Mouse (Mus musculus): ENCODE data around the gene Npas1.

- no peak for TF ChIP-seq CTCF (IDR thresholded peaks at IDR 0.05; ENCODE audit: borderline replicate concordance, control insufficient read depth, extremely low read depth, insufficient read depth, low read length, poor library complexity)
- no peak for TF ChIP-seq POLR2A (IDR thresholded peaks at IDR 0.05; ENCODE audit: control insufficient read depth, extremely low read depth, insufficient read depth, low read length, poor library complexity)
Measured at GRCm38 (mm10) chr7:16493361-16493760, 15.8 kb upstream of the Npas1 start.
